Mouse (Mus musculus) neural tube, embryonic 13.5 days (tissue): ENCODE results near the gene Tk1. TPM values are rescaled to one million over a fixed set of nuclear protein-coding genes. Genes with fewer than 3 reads are reported as not detected.

Experiments used
- ATAC-seq: fragments of 200-750 bp; cut with Nextera tagmentation; 2 replicates; pipeline ENCODE4 v1.8.0; 2017; ENCODE audit warnings: low read depth, mild to moderate bottlenecking, moderate TSS enrichment, moderate library complexity
- H3K27ac ChIP-seq: fragments of 300-500 bp; sonication (generic); replicated peaks from 2 replicates; pipeline ENCODE4 v1.5.1; 2015; ENCODE audit warnings: moderate library complexity, mild to moderate bottlenecking, inconsistent platforms
- H3K27me3 ChIP-seq: fragments of 300-500 bp; sonication (generic); 2 replicates; pipeline ENCODE4 v1.6.1; 2015; ENCODE audit warnings: mild to moderate bottlenecking, inconsistent platforms
- H3K36me3 ChIP-seq: fragments of 300-500 bp; sonication (generic); 2 replicates; pipeline ENCODE4 v1.6.1; 2015; ENCODE audit warnings: mild to moderate bottlenecking, inconsistent platforms
- H3K4me1 ChIP-seq: fragments of 300-500 bp; sonication (generic); replicated peaks from 2 replicates; pipeline ENCODE4 v1.6.1; 2015; ENCODE audit warnings: inconsistent platforms
- H3K4me2 ChIP-seq: fragments of 300-500 bp; sonication (generic); 2 replicates; pipeline ENCODE4 v1.6.1; 2015; ENCODE audit warnings: inconsistent platforms, mild to moderate bottlenecking, moderate library complexity
- H3K4me3 ChIP-seq: fragments of 300-500 bp; sonication (generic); 2 replicates; pipeline ENCODE4 v1.5.1; 2015; ENCODE audit warnings: mild to moderate bottlenecking, inconsistent platforms
- H3K9ac ChIP-seq: fragments of 300-500 bp; sonication (generic); 2 replicates; pipeline ENCODE4 v1.6.1; 2015; ENCODE audit warnings: moderate library complexity, mild to moderate bottlenecking, inconsistent platforms
- H3K9me3 ChIP-seq: fragments of 300-500 bp; sonication (generic); 2 replicates; pipeline ENCODE4 v1.6.1; 2016; ENCODE audit warnings: inconsistent platforms
- WGBS: fragments of 180-500 bp; shearing (Covaris S2); methylation state at CpG from one replicate; pipeline ENCODE4 v1.1.7; 2015; 5-methylcytosine and 5-hydroxymethylcytosine counted together
- polyA plus RNA-seq: library from polyadenylated mRNA; unstranded; fragments of >200 nt; fragmentation: Nextera tagmentation; extraction: Ambion mirVana; gene quantifications from 2 replicates; pipeline ENCODE4 v1.2.1, GENCODE M21; 2015

The Tk1 gene
- polyA plus RNA-seq, 1 experiment from 2014 or later: 15.8 TPM

GRCm38 (mm10) chr11:117860601-117861000 is 34.7 kb upstream of the Tk1 start, which contains the start of gene Tmem235:
Tmem235 (plus strand) TSS chr11:117860752.
- Histone ChIP-seq H3K36me3 (peaks cover 17% of the 10 kb centered on the region), H3K4me3 (no peak within 1 kb of the TSS), H3K27me3 (peaks cover 41% of the 10 kb centered on the region), H3K9ac (peak within 1 kb of the TSS; percentile 47; the same call in 1 of the 2 replicates), H3K9me3 (no peaks in the 10 kb centered on the region), H3K4me2 (peak within 1 kb of the TSS; percentile 26; the same call in 1 of the 2 replicates), H3K4me1 (peaks cover 22% of the 10 kb centered on the region), H3K27ac (no peak within 1 kb of the TSS)
- no peak for ATAC-seq
- 3% methylated on average over 23 of the region's 23 CpGs for WGBS

- Histone ChIP-seq H3K4me1 (peaks cover 14% of the 10 kb centered on the region; the same call in 1 of the 2 replicates), H3K27me3 (peaks cover 39% of the 10 kb centered on the region), H3K27ac (no peak overlapping the region), H3K4me3 (no peak overlapping the region), H3K9ac (no peak overlapping the region), H3K9me3 (no peaks in the 10 kb centered on the region), H3K36me3 (peaks cover 19% of the 10 kb centered on the region), H3K4me2 (no peak overlapping the region)
- 31% methylated on average over 3 of the region's 3 CpGs for WGBS
- ATAC-seq: no peak
Observed at GRCm38 (mm10) chr11:117858392-117858791, 32.5 kb upstream of the Tk1 start.

DNA sequence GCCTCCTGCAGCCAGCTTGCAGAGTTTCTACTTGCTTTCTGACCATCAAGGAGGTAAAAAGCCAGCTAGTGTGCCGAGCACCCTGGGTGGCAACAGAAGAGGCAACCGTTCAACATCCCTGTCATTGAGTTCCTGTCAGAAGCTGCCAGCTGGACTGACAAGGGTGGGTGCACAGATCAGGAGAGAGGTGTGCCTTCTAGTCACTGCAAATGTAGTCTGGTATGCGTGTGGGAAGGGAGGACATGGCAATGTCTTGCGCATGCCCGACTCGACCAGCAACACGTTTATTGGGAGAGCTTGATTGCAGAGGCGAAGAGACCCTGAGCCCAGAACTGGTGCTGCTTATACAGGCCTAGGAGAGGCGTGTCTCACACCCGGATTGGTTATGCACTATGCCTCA is 31.6 kb upstream of the Tk1 start:
- Histone ChIP-seq H3K36me3 (peaks cover 25% of the 10 kb centered on the region), H3K9ac (no peak overlapping the region), H3K4me2 (no peak overlapping the region), H3K27ac (no peak overlapping the region), H3K9me3 (no peaks in the 10 kb centered on the region), H3K4me1 (peaks cover 9% of the 10 kb centered on the region; the same call in 1 of the 2 replicates), H3K4me3 (no peak overlapping the region), H3K27me3 (peaks cover 33% of the 10 kb centered on the region)
- ATAC-seq: no peak
- WGBS: 94% methylated on average over 10 of the region's 10 CpGs

- Histone ChIP-seq H3K4me2 (no peak overlapping the region), H3K36me3 (peaks cover 25% of the 10 kb centered on the region), H3K27ac (no peak overlapping the region), H3K9me3 (no peaks in the 10 kb centered on the region), H3K4me1 (peaks cover 9% of the 10 kb centered on the region; the same call in 1 of the 2 replicates), H3K27me3 (peaks cover 18% of the 10 kb centered on the region), H3K4me3 (no peak overlapping the region), H3K9ac (no peak overlapping the region)
- WGBS: 94% methylated on average over 1 of the region's 1 CpGs
- no peak for ATAC-seq
Observed at GRCm38 (mm10) chr11:117855975-117856374, 30.1 kb upstream of the Tk1 start.

DNA sequence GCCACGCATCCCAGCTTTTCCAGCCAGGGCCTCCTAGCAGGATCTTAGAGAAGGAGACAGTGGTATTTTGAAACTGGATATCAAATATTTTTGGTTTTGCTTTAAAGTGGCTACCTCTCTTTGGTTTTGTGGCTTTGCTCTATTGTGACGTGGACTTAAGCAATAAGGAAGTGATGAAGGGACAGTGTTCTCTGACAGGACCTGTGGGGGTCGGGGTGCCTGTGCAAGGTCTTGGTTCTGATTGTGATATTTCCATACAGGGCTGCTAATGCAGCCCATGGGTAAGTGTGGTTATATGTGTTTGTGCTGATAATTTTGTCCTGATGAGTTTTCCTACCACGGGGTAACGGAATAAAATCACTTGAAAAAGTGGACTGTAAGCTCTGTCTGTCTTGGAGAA is 29.5 kb upstream of the Tk1 start:
- H3K4me2 ChIP-seq: no peak overlapping the region
- peaks cover 12% of the 10 kb centered on the region for H3K27me3 ChIP-seq
- H3K9ac ChIP-seq: no peak overlapping the region
- H3K4me1 ChIP-seq: peaks cover 7% of the 10 kb centered on the region
- peaks cover 25% of the 10 kb centered on the region for H3K36me3 ChIP-seq
- H3K9me3 ChIP-seq: no peaks in the 10 kb centered on the region
- no peak overlapping the region for H3K4me3 ChIP-seq
- WGBS: 95% methylated on average over 5 of the region's 5 CpGs
- no peak for ATAC-seq
- H3K27ac ChIP-seq: no peak overlapping the region

DNA sequence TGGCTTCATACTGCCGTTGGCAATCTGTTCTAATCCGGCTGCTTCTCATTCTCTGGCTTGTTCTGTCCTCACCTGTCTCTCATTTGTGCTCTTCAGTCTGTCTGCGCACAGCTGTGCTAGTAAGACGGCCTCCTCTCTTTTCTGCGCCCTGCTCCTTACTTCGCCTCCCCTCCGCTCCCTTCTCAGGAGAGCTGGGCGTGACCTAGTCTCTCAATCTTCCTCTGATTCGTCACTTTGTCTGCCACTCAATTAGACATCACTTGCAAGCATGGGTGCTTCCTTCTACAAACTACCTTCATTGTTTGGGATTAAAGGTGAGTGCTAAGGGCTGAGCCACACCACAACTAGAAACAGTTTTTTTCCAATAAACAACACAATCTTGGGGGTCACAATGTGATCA is 28.3 kb upstream of the Tk1 start:
- WGBS: 94% methylated on average over 9 of the region's 9 CpGs
- H3K27ac ChIP-seq: no peak overlapping the region
- H3K4me3 ChIP-seq: no peak overlapping the region
- peaks cover 14% of the 10 kb centered on the region for H3K4me1 ChIP-seq
- H3K36me3 ChIP-seq: peaks cover 25% of the 10 kb centered on the region
- no peak overlapping the region for H3K9ac ChIP-seq
- peaks cover 1% of the 10 kb centered on the region for H3K27me3 ChIP-seq
- ATAC-seq: no peak
- no peaks in the 10 kb centered on the region for H3K9me3 ChIP-seq
- H3K4me2 ChIP-seq: no peak overlapping the region

GRCm38 (mm10) chr11:117852875-117853274 is 27.0 kb upstream of the Tk1 start:
- WGBS: 85% methylated on average over 3 of the region's 3 CpGs
- Histone ChIP-seq H3K9ac (no peak overlapping the region), H3K27me3 (no peaks in the 10 kb centered on the region), H3K4me1 (peaks cover 22% of the 10 kb centered on the region), H3K36me3 (peaks cover 25% of the 10 kb centered on the region), H3K4me2 (no peak overlapping the region), H3K4me3 (no peak overlapping the region), H3K9me3 (no peaks in the 10 kb centered on the region), H3K27ac (no peak overlapping the region)
- no peak for ATAC-seq

DNA sequence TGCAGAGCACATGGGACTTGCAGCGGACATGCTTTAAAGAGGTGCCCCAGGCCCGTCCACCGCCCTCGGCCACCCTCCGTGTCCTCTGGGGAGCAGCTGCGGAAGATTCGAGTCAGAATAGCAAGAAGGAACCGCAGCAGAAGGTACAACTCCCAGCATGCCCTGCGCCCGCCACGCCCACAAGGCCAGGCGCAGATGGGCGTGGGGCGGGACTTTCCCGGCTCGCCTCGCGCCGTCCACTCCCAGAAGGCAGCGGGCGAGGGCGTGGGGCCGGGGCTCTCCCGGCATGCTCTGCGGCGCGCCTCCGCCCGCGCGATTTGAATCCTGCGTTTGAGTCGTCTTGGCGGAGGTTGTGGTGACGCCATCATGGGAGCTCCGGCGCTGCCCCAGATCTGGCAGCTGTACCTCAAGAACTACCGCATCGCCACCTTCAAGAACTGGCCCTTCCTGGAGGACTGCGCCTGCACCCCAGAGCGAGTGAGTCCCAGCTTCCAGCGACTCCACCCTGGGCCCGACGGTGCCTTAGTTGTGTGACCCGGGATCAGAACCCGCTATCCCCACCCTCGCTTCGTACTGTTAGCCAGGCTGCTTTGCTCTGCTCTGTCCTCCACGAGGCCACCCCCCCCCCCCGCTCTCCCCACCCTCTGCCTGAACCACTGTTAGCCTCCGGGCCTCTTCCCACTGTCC is 23.2 kb upstream of the Tk1 start, which contains the start of gene Birc5:
TSS of gene Birc5 (plus strand) at position 267 of the 687 bp plus-strand sequence.
- under 1% methylated on average over 51 of the region's 51 CpGs for WGBS
- Histone ChIP-seq H3K9me3 (no peaks in the 10 kb centered on the region), H3K9ac (peak within 1 kb of the TSS; percentile 91), H3K4me3 (peak within 1 kb of the TSS; percentile 65), H3K27me3 (no peaks in the 10 kb centered on the region), H3K36me3 (0 out of 2 replicates have a peak, but pooled peaks cover 8% of the 10 kb centered on the region), H3K27ac (peak within 1 kb of the TSS; percentile 99), H3K4me2 (peak within 1 kb of the TSS; percentile 84), H3K4me1 (peaks cover 25% of the 10 kb centered on the region)
- peak; percentile 94 for ATAC-seq

DNA sequence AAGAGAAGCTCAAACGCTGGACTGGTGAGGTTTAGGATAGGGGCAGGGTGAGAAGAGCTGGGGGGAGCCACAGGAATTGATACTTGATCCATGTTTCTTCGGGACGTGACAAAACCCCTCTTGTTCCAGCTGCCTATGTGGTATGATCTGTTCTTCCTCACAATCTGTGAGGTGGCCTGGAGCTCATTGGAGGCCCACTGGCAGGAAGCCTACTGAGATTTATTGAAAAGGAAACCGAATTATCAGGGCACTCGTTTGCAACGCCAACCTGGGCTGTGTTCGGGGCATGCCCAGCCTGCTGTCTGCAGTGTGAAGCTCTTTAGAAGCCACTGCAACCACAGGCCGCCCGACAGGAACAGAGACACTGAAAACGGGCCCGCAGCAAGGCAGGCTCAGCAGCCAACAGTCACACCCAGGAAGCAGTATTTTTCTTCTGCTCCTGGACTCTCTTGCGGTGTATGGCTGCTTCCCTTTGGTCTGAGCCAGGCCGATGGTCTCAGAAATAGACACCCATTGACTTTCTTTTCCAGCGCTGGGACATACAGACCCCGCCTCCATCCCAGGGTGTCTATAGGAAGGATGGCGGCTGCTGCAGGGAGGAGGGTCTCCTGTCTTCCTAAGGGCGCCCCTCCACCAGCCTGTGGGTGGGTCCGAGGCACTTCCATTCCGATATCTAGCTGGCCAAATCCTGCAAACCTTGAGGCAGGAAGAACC is 22.5 kb upstream of the Tk1 start:
- H3K27ac ChIP-seq: peak overlapping the region; percentile 99
- no peaks in the 10 kb centered on the region for H3K27me3 ChIP-seq
- H3K4me1 ChIP-seq: peaks cover 25% of the 10 kb centered on the region
- peak; percentile 92 for ATAC-seq
- WGBS: 10% methylated on average over 19 of the region's 19 CpGs
- 0 out of 2 replicates have a peak, but pooled peaks cover 6% of the 10 kb centered on the region for H3K36me3 ChIP-seq
- no peaks in the 10 kb centered on the region for H3K9me3 ChIP-seq
- H3K4me3 ChIP-seq: peak overlapping the region; percentile 65
- peak overlapping the region; percentile 91 for H3K9ac ChIP-seq
- peak overlapping the region; percentile 84 for H3K4me2 ChIP-seq

DNA sequence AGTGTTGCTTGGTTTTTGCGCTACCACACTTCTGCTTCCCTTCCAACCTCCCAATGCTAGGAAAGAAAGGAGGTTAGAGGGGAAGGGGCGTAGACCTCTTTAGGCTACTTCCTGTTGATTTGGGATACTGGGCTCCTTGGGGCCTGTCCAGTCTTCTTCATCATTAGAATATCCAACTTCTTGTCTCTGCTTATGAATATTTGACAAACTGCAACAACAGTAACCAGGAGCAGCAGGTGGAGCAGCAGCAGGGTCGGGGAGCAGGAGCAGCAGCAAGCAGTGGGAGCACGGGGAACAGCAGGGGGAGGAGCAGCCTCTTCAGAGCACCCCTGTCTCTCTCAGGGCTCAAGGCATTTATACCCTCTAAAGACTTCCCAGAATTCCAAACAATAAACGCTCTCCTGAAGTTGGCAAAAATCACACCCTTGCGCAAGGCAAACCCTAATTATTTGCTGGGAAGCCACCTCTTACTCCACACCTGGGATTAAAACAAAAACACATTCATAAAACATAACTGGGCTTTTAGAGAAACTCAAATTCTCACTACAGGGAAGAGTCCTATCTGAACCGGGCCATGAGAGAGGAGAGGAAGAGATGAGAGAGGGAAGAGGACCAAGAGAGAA is 21.8 kb upstream of the Tk1 start:
- ATAC-seq: no peak
- Histone ChIP-seq H3K4me2 (peak overlapping the region; percentile 84), H3K27ac (peak overlapping the region; percentile 99), H3K4me1 (peaks cover 25% of the 10 kb centered on the region), H3K36me3 (no peaks in the 10 kb centered on the region), H3K4me3 (peak overlapping the region; percentile 65), H3K9me3 (no peaks in the 10 kb centered on the region), H3K27me3 (no peaks in the 10 kb centered on the region), H3K9ac (peak overlapping the region; percentile 91)
- WGBS: 82% methylated on average over 7 of the region's 7 CpGs

GRCm38 (mm10) chr11:117846640-117847039 is 20.7 kb upstream of the Tk1 start:
- no peaks in the 10 kb centered on the region for H3K27me3 ChIP-seq
- no peak for ATAC-seq
- no peaks in the 10 kb centered on the region for H3K36me3 ChIP-seq
- no peaks in the 10 kb centered on the region for H3K9me3 ChIP-seq
- H3K4me1 ChIP-seq: peaks cover 25% of the 10 kb centered on the region
- H3K9ac ChIP-seq: no peak overlapping the region
- 55% methylated on average over 5 of the region's 5 CpGs for WGBS
- H3K4me3 ChIP-seq: no peak overlapping the region
- no peak overlapping the region for H3K27ac ChIP-seq
- H3K4me2 ChIP-seq: no peak overlapping the region

DNA sequence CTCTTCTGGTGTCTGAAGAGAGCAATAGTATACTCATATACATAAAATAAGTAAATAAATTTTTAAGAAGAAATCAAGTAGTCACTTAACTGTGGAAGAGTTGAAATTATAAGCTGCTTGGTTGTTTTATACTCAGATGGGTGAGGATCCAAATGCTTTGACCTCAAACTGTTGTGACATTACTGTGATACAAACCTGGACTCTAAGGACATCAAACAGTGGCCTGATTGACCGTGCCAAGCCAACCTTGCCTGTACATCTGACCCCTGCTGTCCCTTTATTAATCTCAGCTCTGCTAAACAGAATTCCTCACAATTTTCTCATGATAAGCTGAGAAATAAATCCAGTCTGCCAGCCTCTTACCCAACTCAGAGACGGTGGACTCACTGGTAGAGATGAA is 19.8 kb upstream of the Tk1 start:
- no peaks in the 10 kb centered on the region for H3K27me3 ChIP-seq
- no peak overlapping the region for H3K9ac ChIP-seq
- no peak for ATAC-seq
- no peak overlapping the region for H3K27ac ChIP-seq
- no peaks in the 10 kb centered on the region for H3K36me3 ChIP-seq
- no peak overlapping the region for H3K4me3 ChIP-seq
- no peaks in the 10 kb centered on the region for H3K9me3 ChIP-seq
- WGBS: 93% methylated on average over 2 of the region's 2 CpGs
- peaks cover 25% of the 10 kb centered on the region for H3K4me1 ChIP-seq
- no peak overlapping the region for H3K4me2 ChIP-seq
